Comparison of ENCODE assay signal across 8 mouse cellular contexts in genomic region chr11:68431699-68432360, GRCm38 (mm10). TPM values are rescaled to one million over a fixed set of nuclear protein-coding genes. Genes with fewer than 3 reads are reported as not detected.
A peak's percentile ranks its signal among the peaks of the same experiment; 100 is the strongest.
DNase-seq lines count a peak whose midpoint lies in the region; ATAC-seq and TF ChIP-seq lines count a peak whose summit lies in the region.

Gene Pik3r5 (plus strand): TSS chr11:68432121.

- DNase-seq in NIH3T3 (ENCODE audit: low read depth), result peak; percentile 92
- DNase-seq in cerebellum, postnatal 36 days, result peak; percentile 20 to 38
- DNase-seq in gastrocnemius, adult 2 months, result peak; percentile 81
- peak; percentile 87 for DNase-seq in hindbrain, postnatal 0 days (ENCODE audit: low spot score)
- DNase-seq in left cerebral cortex, postnatal 10 days (ENCODE audit: extremely low spot score in 1 of 2, low spot score in 2 of 2), result peak; percentile 31 to 85
- peak; percentile 58 to 72 for DNase-seq in right cerebral cortex, postnatal 10 days (ENCODE audit: low spot score in 2 of 2)
- peak; percentile 80 for DNase-seq in urinary bladder, postnatal 14 days (ENCODE audit: low spot score)

- no peaks in the 10 kb centered on the region for H3K9me3 ChIP-seq in hindbrain, postnatal 0 days (ENCODE audit: low read length)

- ATAC-seq in hindbrain, postnatal 0 days, result peak; percentile 94
- peak; percentile 85 for ATAC-seq in megakaryocyte progenitor cell, adult 5-6 weeks (replicated peaks; ENCODE audit: poor library complexity)

- H3K27me3 ChIP-seq in hindbrain, postnatal 0 days (ENCODE audit: insufficient read depth, low read length), result no peaks in the 10 kb centered on the region; the same call in 1 of the 2 replicates

- 8% methylated on average over 35 of the region's 35 CpGs for WGBS in hindbrain, postnatal 0 days

- no peaks in the 10 kb centered on the region for H3K36me3 ChIP-seq in hindbrain, postnatal 0 days (ENCODE audit: insufficient read depth, low read length)

- 0 out of 2 replicates have a peak within 1 kb of the TSS, but pooled peaks have one; percentile 30 for H3K9ac ChIP-seq in hindbrain, postnatal 0 days (replicated peaks; ENCODE audit: low read length)

- peak; percentile 84 for TF ChIP-seq CTCF in gastrocnemius, adult 2 months (IDR thresholded peaks at IDR 0.05)
- TF ChIP-seq CTCF in hindbrain, postnatal 0 days (IDR thresholded peaks at IDR 0.05; ENCODE audit: low read depth), result peak; percentile 64

- H3K27ac ChIP-seq in gastrocnemius, adult 2 months, result peak within 1 kb of the TSS; percentile 54
- no peak within 1 kb of the TSS for H3K27ac ChIP-seq in hindbrain, postnatal 0 days

- intact Hi-C loops in gastrocnemius, adult 2 months (cut with DNase I), result no loop called here
- intact Hi-C loops in left cerebral cortex, postnatal 10 days (cut with DNase I), result no loop called here

- no peaks in the 10 kb centered on the region; the same call in 1 of the 2 replicates for H3K4me1 ChIP-seq in hindbrain, postnatal 0 days (ENCODE audit: insufficient read depth, low read length)

- H3K4me3 ChIP-seq in gastrocnemius, adult 2 months, result peak within 1 kb of the TSS; percentile 72
- peak within 1 kb of the TSS; percentile 38 for H3K4me3 ChIP-seq in hindbrain, postnatal 0 days (ENCODE audit: low read length)

- H3K4me2 ChIP-seq in hindbrain, postnatal 0 days (ENCODE audit: low read depth, low read length), result peak within 1 kb of the TSS; percentile 61

RNA-seq across cellular contexts. Expression of gene Pik3r5, which starts in this region (rescaled TPM):
- under 1 TPM; 0.43 to 0.56 TPM for total RNA-seq in gastrocnemius, adult 2 months (2021)
- total RNA-seq in hindbrain, postnatal 0 days (2014; rRNA removed), result 1.4 and 2.5 TPM in 2 replicates
- 0.34 and 0.65 TPM in 2 replicates for polyA plus RNA-seq in hindbrain, postnatal 0 days (2015; fragmentation: Nextera tagmentation; extraction: Ambion mirVana)
- total RNA-seq in left cerebral cortex, postnatal 10 days (2021), result 1 to 10 TPM; 2.5 to 2.7 TPM
- total RNA-seq in megakaryocyte progenitor cell, adult 5-6 weeks (2015), result 10.5 and 12.8 TPM in 2 replicates
- 6.2 and 7.0 TPM in 2 replicates for total RNA-seq in megakaryocyte progenitor cell, adult 5-6 weeks (2017)

Comparison
In these comparisons a context has a peak if more than half of its experiments do, and no peak if none do; other contexts are left out.
1. Peak in DNase-seq, H3K4me3 ChIP-seq and H3K27ac ChIP-seq in gastrocnemius, adult 2 months; RNA of the gene not detected or under 1 TPM.
2. DNase-seq: peak in every context shown above with its lines; median percentile 92 in NIH3T3; 87 in hindbrain, postnatal 0 days; 81 in gastrocnemius, adult 2 months; 80 in urinary bladder, postnatal 14 days; 65 in right cerebral cortex, postnatal 10 days; 58 in left cerebral cortex, postnatal 10 days; 29 in cerebellum, postnatal 36 days.